Mouse (Mus musculus): ENCODE measurements at regions not wholly inside any gene's neighbourhood (a gene's known extent, or its start where the extent isn't known, plus 50 kb on each side); places are given as distances from the start of the nearest gene placed in this dataset.
A peak's percentile ranks its signal among the peaks of the same experiment; 100 is the strongest.
"Not testable (repeated sequence)": the region's sequence is repeated elsewhere in the genome, so short reads cannot be mapped to it uniquely, and the experiment has no call there.

- no peak for DNase-seq (ENCODE audit: low spot score in 2 of 2)
Measured at GRCm38 (mm10) chr13:52318276-52318675, 212.8 kb downstream of the Diras2 start.

- no peak for DNase-seq (ENCODE audit: low spot score in 2 of 2)
Measured at GRCm38 (mm10) chr13:52323691-52324090, 207.4 kb downstream of the Diras2 start.

DNA sequence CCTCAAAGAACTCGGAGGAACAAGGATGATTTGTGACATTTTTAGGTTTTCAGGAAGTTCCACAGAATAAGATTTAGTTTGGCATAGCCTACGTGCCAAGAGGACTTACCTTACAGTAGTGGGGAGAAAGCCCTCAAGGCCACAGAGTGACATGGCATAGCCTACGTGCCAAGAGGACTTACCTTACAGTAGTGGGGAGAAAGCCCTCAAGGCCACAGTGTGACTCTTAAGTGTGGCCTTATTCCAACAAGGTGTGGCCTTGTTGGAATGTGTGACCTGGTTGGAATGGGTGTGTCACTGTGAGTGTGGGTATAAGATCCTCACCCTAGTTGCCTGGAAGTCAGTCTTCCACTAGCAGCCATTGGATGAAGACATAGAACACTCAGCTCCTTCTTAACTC lies 206.7 kb downstream of the Diras2 start:
- not testable (repeated sequence) for DNase-seq (ENCODE audit: low spot score in 2 of 2)

DNA sequence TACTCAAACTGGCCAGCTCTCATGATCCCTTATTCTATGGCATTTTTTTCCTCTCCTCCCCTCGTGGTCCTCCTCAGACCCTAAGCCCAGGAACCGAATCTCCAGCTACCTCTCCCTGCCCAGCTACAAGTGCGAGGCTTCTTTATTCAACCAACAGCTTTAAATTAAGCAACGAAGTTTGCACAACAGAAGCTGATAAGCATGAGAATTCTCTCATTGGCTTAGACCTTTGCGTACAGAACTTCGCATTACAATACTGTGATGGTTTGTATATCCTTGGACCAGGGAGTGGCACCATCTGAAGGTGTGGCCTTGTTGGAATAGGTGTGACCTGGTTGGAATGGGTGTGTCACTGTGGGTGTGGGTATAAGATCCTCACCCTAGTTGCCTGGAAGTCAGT lies 205.4 kb downstream of the Diras2 start:
- not testable (repeated sequence) for DNase-seq (ENCODE audit: low spot score in 2 of 2)

- DNase-seq (ENCODE audit: low spot score in 2 of 2): no peak
Measured at GRCm38 (mm10) chr13:52327734-52328133, 203.3 kb downstream of the Diras2 start.

GRCm38 (mm10) chr13:52328766-52329165 lies 202.3 kb downstream of the Diras2 start:
- DNase-seq (ENCODE audit: low spot score in 2 of 2): no peak

GRCm38 (mm10) chr13:52331068-52331467 lies 200.0 kb downstream of the Diras2 start:
- peak in 1 of 2 experiments; percentile 49 for DNase-seq (ENCODE audit: low spot score in 2 of 2)

DNA sequence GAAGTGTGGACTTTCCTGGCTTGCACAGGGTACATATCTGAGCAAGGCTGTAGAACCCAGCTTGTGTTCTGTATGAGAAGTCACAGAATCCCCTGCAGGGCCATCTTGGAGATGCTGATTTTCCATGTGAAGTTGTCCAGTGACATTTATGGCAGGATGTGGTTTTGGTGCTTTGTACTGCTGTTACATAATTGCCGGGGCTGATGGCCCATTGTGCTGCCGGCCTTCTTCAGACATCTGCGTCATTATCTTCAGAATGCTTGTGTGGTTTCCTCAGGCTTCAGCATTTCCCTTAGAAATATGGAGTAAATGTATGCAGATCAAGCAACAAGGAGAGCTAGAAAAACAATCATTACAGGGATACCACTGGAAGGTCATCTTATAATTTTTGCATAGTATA lies 196.1 kb downstream of the Diras2 start:
- peak in 1 of 2 experiments; percentile 26 for DNase-seq (ENCODE audit: low spot score in 2 of 2)

DNA sequence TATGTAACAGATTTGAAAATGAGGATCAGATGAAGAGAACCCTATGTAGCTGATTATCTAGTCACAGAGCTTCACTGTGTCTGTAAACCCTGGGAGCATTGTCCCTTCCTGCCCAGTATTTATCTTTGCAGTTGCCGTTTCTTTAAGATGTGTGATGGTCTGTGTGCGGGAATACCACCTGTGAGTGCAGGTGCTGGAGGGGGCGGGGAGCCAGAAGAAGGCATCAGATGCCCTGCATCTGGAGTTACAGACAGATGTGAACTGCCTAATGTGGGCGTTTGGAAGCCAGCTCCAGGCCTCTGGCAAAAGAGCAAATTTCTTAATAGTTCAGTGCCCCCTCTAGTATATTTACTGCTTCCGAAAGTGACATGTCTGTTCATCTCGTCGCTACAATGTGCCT lies 193.1 kb downstream of the Diras2 start:
- no peak for DNase-seq (ENCODE audit: low spot score in 2 of 2)

GRCm38 (mm10) chr13:52339156-52339555 lies 191.9 kb downstream of the Diras2 start:
- no peak for DNase-seq (ENCODE audit: low spot score in 2 of 2)

DNA sequence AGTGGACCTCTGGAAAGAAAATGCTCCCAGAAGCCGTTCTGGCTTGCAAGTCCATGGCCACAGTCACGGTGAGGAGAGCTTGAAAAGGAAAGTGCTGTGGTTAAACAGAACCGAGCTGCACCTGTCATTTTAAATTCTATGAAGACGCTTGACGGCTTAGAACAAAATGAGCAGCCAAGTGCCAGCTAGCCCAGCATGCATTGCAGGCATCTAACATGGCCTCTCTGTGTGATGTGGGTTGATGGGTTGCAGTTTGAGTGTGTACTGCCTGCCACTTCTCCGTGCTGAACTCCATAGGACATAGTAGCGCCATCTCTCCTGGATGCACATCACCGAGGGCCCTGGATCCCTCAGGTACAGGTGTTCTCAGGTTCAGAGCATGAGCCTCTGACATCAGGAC lies 189.1 kb downstream of the Diras2 start:
- DNase-seq (ENCODE audit: low spot score in 2 of 2): no peak

- DNase-seq (ENCODE audit: low spot score in 2 of 2): no peak
Measured at GRCm38 (mm10) chr13:52344383-52344782, 186.7 kb downstream of the Diras2 start.

DNA sequence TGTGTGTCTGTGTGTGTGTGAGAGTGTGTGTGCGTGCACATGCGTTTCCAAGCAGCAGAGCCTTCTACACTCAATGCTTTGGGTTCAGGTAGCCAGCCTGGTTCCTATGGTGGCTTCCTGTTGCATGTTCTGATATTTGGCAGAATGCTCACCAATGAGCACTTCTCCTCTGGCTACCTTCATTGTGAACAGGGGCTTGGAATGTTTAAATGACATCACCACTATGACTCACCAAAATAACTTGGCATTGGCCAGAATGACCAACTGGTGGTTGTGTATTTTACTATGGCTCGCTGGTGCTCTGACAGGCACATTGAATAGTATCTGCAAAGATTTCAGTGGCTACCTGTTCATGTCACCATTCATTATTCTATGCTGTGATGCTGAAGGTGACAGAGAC lies 186.2 kb downstream of the Diras2 start:
- peak in 1 of 2 experiments; percentile 14 for DNase-seq (ENCODE audit: low spot score in 2 of 2)

DNA sequence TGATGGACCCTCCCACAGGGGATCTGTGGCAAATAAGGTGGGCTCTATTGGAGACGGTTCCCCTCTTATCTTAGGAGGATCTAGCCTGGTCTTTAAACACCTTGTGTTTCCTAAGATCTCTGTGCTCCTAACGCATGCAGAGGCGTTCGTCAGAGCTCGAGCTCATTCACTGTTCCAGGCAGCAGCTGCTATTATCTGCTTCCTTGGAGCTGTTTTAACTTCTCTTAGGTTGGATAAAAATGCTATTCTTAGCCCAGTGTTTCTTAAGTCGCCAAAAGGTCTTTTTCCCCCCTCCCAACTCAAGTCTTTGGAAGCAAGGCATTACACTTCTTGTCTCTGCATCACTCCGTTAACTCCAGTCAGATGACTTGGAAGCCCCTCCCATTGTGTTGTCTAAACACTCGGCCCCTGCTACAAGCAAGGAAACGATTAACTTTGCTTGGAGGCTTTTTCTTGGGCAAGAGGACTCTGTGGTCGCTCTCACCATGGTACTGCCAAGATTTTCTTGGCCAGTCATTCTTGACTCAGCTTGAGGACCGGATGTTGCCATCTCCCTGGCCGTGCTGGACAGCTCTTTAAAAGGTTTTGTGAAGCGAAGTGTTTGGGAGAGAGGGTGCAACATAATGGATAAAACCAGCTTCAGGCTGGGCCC lies 185.6 kb downstream of the Diras2 start:
- peak in 1 of 2 experiments; percentile 35 for DNase-seq (ENCODE audit: low spot score in 2 of 2)

- no peak for DNase-seq (ENCODE audit: low spot score in 2 of 2)
Measured at GRCm38 (mm10) chr13:52346027-52346375, 185.1 kb downstream of the Diras2 start.

GRCm38 (mm10) chr13:52347631-52348030 lies 183.4 kb downstream of the Diras2 start:
- DNase-seq (ENCODE audit: low spot score in 2 of 2): peak in 1 of 2 experiments; percentile 20

GRCm38 (mm10) chr13:52349606-52350005 lies 181.5 kb downstream of the Diras2 start:
- no peak for DNase-seq (ENCODE audit: low spot score in 2 of 2)

DNA sequence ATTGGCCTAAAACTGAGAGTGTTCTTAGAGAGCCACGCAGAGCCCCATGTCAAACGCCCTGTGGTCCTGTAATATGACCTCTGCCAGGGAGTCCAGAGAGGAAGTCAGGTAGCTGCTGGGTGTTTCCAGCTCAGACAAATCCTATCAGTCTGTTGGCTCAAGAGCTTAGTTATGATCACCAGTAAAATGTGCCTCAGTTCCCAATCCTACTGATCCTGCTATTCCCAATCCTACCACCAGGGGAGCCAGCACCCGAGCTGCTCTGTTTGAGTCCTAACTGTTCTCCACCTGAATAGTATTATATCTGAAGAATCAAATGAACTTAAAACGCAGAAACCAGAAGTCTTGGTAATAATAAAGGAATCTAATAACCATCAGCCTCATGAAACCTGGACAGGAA lies 178.5 kb downstream of the Diras2 start:
- no peak for DNase-seq (ENCODE audit: low spot score in 2 of 2)

GRCm38 (mm10) chr13:52353437-52353836 lies 177.6 kb downstream of the Diras2 start:
- no peak for DNase-seq (ENCODE audit: low spot score in 2 of 2)

DNA sequence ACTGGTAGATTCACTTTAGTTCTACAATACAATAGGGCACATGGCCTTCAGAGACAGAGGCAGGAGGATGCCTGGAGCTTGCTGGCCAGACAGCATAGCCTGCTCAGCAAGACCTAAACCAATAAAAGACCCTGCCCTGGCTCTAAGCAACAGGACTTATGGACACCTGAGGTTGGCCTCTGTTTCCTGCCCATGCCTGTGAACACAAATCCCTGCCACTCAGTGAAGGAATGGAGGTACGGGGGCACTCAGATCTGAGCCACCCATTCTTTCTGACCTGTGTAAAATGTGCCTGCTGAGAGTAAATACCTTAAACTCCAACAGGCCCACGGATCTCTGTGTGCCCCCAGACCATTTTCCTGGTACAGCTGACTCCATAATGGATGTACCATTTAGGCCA lies 177.1 kb downstream of the Diras2 start:
- DNase-seq (ENCODE audit: low spot score in 2 of 2): no peak

- not testable (repeated sequence) for DNase-seq (ENCODE audit: low spot score in 2 of 2)
Measured at GRCm38 (mm10) chr13:52355921-52356320, 175.2 kb downstream of the Diras2 start.

DNA sequence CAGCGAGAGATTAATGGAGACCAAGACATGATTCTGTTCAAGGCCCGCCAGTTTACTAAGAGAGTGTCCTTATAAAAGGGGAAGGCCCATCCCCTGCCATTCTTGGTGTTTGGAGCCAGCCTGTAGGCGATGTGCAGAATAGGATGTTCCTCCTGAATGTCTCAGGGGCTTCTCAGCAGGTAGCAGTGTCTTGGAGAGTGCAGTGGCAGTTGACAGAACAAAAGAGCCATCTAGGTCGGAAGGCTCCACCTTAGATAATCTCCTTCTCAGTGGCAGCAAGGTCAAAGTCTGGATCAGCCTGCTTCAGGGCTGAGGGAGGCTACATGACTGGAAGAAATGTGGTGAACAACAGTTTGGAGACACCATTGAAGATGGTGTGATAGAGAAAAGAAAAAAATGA lies 171.7 kb downstream of the Diras2 start:
- not testable (repeated sequence) for DNase-seq (ENCODE audit: low spot score in 2 of 2)

DNA sequence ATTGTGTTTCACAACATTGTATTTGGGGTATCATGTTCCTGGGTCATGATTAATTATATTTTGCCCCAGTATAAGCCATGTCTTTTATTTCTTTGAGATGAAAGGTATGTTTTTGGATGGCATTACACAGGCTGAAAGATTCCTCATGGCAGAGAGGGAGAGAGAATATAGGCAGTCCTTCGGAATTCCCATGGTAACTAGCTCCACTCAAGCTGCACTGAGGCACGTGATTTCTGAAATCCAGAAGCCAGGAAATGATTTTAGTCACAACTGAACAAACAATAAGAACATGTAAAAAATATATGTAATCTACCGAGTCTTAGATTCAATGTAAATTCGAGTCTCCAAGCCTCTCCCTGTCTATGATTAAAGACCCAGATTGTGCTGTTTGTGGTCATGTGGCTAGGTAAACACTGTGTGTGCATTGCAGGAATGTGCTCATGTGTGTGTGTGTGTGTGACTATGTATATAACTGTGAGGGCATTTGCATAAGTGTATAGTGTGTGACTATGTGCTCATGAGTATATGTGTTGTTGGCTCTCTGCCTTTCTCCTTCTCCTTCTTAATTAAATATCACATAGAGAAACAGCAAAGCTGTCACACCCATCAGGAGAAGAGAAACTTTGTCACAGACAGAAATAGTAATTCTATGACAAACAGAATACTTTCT lies 169.8 kb downstream of the Diras2 start:
- DNase-seq (ENCODE audit: low spot score in 2 of 2): no peak

GRCm38 (mm10) chr13:52362266-52362665 lies 168.8 kb downstream of the Diras2 start:
- DNase-seq (ENCODE audit: low spot score in 2 of 2): no peak
